Mouse (Mus musculus) adrenal gland, postnatal 10 days (tissue): Measurements from ENCODE around the gene A2ml1. TPM values are rescaled to one million over a fixed set of nuclear protein-coding genes. Genes with fewer than 3 reads are reported as not detected.
A peak's percentile ranks its signal among the peaks of the same experiment; 100 is the strongest.
"Not testable (repeated sequence)": the region's sequence is repeated elsewhere in the genome, so short reads cannot be mapped to it uniquely, and the experiment has no call there.

Experiments
- DNase-seq: peaks from one replicate; pipeline ENCODE4 v3.0.0; 2021; ENCODE audit warnings: mixed read lengths
- long read RNA-seq, 2 experiments: library from polyadenylated mRNA; stranded (forward); transcript quantifications; one replicate each; pipeline ENCODE4 v2.0.0; 2021
- total RNA-seq, 2 experiments: library from RNA; stranded (reverse); gene quantifications; 2 replicates each; pipeline ENCODE4 v1.2.3; 2021

Gene A2ml1
- total RNA-seq: 1 to 10 TPM; 1.1 to 1.7 TPM
- long read RNA-seq, experiment 1, partial matches to known transcripts: 1 of 4 reads
- long read RNA-seq, experiment 1, other reads (novel, unspliced or antisense): 0 of 4 reads
- long read RNA-seq, experiment 2, partial matches to known transcripts: 0 of 1 reads
- long read RNA-seq, experiment 2, other reads (novel, unspliced or antisense): 0 of 1 reads

DNA sequence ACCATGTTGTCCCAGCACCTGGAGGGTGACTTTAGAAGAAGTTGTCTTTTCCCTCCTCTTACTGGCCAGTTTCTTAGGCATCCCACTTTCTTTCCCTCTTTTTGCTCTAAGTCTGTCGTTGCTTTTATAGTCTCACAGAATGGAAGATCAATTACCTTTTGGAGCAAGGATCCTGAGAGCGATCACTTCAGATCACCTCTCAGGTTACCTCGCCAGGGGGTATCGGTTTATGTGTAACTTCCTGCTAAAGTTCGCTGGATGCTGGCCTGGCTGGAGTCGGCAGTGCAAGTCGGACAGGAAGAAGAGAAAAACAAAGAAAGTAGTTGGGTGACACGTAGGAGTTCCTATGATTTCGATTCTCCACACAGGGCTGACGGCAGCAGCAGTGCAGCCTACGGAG, at the start of gene A2ml1:
TSS of gene A2ml1 (minus strand) at position 101 of the 400 bp plus-strand sequence.
- DNase-seq: no peak

DNA sequence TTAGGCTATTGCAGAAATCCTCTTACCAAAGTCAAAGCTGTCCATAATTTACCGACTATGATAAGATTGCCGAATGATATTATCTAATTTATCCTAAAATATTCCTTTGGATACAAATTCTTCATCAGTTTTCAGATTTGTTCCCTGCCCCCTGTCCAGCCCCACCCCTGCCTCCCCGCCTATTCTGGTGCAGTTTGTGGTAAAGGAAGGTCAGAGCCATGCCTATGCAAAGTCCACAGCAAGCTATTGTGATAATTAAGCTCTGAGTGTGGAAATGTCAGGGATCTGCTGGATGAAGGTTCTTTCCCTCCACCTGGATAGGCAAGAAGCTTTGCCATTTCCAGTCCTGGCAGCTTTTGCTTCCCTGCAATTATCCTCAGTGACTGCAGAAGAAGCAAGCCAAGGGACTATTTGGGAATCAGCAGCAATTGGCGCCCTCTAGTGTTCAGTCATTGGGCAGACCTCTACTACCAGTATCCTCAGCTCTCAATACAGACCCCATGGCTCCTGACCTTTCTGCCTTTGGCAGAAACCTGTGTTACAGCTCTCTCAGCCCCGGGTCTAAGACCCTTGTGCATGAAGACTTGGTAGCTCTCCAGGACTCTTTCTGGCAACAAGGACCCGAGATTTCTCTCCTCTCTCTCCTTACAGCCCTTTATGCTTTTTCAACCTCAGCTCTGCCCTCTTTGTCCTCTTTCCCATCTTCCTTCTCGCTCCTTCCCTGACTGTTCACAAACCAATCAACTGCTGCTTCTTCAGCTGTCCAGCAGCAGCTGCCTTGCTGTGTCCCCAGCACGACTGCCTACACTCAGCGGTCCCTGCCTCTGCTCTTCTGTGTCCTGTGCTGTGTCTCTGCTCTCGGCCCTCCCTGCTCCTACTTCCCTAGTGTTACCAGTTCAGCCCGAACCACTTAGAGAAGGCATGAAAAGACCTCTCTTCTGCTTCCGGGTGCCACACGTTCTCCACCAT, 48.6 kb upstream of the A2ml1 start:
- peak; percentile 55 for DNase-seq

DNA sequence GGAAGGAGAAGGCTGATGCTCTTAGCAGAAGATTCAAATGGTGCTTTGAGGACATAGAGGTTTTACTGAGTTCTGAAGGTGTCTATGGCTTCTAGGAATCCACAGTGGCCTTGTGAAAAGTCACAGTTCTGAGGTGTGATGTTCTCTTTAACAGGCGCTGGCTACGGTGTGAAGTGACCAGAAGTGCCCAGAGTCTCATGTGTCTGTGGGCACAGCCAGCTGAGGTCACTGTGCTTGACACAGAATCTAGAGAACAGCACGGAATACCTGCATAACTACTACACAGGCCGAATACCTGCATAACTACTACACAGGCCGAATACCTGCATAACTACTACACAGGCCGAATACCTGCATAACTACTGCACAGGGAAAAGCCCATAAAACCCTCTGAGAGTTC, 43.8 kb upstream of the A2ml1 start:
- DNase-seq: not testable (repeated sequence)

DNA sequence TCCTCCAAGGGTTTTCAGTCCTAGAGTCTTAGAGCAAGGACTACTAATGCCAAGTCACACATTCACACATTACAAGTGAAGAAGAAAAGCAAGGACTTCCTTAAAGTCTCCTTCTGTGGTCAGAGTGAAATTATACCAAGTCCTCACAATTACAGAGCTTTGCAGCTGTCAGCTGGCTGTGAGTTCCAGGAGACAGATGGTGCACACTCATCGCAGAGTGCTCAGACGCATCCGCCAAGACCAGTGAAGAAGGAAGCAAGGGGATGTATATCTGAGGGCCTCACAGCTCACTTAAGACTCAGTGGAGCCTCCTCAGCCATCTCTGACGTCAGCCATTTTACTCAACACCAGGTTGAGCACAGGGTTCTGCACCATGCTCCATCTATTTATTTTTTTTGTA, 43.0 kb upstream of the A2ml1 start:
- no peak for DNase-seq

DNA sequence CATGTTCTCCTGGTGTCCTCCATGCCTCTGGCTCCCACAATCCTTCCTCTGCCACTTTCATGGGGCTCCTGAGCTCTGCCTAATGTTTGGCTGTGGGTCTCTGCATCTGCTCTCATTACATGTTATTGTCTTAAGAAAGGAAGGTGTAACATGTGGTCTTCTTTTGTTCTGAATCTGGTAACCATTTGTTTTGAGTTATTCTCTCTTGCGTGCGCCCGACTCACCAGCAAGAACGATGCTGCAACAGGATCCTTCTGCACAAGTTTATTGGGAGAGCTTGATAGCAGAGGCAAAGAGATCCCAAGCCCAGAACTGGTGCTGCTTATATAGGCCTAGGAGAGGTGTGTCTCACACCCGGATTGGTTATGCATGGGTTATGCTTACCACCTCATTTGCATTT, 42.0 kb upstream of the A2ml1 start, which contains the start of gene Klrb1a:
TSS of gene Klrb1a (minus strand) at position 101 of the 400 bp plus-strand sequence.
- not testable (repeated sequence) for DNase-seq

DNA sequence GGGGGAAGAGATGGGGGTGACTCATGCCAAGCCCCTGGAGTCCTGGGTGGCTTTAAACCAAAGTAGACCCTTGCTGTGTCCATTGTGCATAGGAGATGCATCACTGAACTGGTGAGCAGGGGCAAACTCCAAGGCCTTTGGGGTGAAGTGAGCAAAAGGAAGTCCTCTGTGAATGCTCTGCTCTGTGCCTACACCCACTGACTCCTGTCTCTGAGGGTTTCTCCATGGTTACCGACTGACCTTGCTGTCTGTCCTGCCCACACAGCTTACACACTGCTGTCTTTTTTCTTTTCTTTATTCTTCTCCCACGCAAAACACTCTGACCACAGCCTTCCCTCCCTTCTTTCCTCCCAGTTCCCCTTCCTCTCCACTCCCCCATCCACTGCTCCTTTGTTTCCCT, 41.3 kb upstream of the A2ml1 start:
- no peak for DNase-seq

DNA sequence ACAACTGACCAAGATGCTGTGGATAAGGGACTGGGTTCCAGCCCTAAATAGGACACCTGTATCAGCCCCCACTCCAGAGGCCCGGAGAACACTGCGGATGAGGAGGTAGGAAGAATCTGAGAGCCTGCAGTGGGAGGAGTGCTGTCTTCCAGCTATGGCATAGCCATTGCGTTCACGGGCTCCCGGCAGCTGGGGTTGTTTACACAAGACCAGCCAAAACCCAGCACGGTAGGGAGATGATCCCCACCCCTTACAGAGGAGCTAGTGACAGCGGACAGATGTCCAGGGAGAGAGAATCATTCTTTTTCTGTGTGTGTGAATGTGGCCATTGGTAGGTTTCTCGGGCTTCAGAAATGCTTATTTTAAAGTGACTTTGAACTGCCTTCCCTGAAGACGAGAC, 24.9 kb upstream of the A2ml1 start:
- no peak for DNase-seq

DNA sequence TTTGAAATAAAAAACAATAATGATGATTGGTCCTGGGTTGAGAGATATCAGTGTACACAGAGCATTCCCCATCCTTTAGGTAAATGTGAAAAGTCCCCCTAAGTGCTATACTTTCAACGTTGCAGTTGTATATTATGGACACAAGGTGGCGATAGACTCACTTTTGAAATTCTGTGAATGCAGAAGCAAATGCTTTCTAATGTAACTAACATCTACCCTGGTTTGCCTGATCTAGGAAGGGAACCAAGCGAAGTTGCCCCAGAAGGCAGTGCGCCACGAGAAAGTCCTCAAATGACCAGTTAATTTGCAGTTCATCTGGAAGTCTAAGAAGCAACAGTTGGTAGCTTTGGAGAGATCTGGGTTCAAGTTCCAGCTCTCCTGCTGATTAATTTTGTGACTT, 23.1 kb upstream of the A2ml1 start:
- peak; percentile 7 for DNase-seq

DNA sequence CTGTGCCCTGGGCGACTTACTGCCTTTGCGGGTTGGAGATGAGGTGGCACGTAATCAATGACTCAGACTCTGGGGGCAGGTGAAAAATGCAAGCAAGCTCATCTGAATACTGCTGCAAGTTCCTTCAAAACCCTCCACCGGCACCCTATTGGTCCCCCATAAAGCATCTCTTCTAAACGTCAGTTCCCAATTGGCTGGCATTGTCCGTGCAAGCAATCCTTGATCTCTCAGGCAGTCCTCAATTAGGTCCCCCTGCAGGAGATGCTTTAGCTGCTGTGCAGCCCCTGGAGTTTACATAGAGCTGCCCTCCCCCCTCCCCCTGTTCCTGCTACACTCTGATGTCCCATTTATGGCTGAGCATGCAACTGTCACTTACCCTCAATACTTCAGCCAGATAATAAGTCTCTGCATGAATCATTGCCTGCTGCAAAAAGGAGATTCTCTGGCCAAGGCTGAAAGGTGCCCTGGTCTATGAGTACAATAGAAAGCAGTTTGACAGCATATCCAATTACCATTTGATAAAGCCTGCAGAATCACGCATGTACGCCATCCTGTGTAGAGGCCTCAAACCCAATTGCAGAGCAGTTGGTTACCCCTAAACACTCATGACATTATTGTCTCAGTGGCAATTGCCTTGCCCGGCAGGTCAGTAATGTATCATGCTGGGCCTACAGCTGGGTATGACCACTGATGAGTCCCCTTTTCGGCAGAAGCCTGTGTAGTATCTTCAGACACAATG, 21.2 kb upstream of the A2ml1 start:
- no peak for DNase-seq

DNA sequence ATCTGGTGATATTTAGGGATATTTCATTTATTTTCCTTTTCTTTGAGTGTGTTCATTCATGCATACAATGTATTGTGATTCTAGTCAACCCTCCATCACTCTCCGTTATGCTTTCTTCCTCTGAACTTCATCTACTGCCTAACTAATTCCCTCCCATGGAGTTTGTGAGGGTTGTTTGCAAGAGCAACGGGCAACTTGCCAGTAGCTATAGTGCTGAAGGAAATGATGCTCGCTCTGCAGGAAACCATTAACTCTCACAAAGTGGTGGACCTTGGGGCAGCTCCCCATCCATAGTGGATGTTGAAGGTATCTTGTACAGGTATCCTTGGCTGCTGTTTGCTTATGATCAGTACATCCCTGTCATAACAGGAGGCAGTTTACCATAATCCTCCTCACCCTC, 20.6 kb upstream of the A2ml1 start:
- no peak for DNase-seq

DNA sequence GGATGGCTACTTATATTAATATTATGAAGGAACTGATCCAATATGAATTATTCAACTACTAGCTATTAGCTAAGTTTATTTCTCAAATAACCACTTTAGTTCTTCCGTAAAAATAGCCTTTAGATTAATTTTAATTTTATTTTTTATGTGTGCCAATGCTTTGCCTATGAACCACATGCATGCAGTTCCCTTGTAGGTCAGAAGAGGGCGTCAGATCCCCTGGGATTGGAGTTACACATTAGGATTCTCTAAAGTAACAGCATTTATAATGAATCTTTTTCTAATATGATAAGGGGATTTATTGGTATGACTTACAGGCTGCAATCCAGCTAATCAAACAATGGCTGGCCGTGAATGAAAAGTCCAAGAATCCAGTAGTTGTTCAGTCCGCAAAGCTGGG, 18.1 kb upstream of the A2ml1 start:
- no peak for DNase-seq

DNA sequence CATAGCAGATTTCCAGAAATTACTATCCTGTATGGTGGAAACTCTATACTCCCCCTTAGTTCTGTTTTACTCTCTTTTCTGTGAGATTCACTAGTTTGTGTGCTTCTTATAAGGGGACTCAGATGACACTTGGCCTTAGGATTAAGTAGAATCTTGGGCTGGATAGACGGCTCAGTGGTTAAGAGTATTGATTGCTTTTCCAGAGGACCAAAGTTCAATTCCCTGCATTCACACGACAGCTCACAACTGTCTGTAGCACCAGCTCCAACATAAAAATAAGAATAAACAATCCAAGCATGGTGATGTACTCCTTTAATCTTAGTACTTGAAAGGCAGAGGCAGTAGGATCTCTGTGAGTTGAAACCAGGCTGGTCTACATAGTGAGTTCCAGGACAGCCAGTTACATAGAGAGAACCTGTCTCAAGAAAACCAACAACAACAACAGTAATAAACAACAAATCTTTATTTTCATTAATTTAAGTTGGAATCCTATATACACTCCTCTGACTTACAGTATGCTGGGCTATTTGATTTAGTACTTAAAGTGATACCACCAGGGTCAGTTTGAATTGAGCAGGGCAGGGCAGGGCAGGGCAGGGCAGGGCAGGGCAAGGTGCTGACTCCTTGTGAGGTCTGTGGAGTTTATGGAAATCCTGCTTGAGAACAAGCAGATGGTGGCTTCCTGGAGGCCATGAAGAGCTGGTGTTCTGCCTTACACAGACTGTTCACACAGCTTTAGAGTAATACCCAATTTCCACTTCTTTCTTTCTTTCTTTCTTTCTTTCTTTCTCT, 17.0 kb upstream of the A2ml1 start:
- no peak for DNase-seq

DNA sequence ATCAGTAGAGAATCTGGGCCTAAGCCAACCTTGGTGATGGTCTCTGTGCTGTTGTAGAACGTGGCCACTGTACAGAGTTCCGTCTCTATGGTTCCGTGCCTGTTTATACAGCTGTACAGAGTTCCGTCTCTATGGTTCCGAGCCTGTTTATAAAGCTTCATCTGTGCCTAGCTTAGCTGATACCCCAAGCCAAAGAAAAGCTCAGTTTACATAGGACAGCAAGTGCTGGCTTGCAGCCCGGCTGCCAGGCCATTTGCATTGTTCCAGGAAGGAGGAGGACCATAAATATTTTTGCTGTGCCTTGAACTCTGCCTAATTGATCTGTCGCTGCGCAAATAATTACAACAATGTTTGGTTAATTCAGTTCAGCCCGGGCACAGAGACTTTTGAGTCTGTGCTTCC, 15.7 kb upstream of the A2ml1 start:
- peak; percentile 70 for DNase-seq

DNA sequence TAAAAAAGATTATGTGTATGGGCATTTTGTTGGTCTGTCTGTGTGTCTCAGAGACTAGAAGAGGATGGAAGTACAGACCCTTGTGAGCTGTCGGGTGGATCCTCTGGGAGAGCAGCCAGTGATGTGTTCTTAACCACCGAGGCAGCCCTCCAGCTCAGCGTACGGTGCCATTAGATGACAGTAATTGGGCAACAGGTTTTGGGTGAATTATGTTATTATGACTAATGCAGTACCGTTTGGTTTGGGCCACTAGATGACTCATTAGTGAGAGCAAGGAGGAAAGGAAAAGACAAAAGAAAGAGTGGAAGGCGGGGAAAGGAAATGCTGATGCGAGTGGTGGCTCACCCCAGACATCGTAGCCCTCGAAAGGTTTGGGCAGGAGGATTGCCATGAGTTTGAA, 13.2 kb upstream of the A2ml1 start:
- DNase-seq: peak; percentile 27

DNA sequence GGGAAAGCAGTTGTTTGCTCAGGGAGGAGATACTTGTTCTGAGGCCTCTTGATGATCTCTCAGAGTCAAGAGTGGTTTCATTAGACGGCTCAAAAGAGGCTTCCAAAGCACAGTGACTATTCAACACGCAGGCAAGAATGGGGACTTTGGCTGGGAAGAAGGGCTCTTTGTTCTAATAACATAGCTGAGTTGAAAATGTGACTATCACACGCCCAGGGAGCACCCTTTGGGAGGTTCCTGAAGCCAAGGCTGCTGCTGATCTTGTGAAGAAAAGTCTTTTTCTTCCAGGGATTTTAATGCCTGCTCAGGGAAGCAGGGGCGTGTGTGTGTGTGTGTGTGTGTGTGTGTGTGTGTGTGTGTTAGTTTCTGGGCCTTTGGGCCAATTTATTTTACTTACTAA, 8.0 kb upstream of the A2ml1 start:
- no peak for DNase-seq

DNA sequence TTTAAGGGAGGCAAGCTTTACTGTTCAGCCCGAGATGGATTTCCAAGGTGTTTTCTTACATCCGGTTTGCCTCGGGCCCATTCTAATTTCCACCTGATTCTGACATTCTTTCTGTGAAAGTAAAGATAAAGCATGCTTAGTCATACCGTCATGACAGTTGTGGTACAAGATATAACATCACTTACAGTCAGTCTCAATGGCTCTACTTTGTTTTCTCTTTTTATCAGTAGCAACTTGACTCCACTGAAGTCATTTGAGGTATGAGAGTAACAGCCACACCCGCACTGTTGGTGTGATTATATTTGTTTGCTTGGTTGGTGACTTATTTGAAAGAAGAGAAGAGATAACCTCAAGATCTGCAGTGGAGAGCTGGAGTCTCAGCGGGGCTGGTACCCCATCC, 6.2 kb upstream of the A2ml1 start:
- DNase-seq: no peak

DNA sequence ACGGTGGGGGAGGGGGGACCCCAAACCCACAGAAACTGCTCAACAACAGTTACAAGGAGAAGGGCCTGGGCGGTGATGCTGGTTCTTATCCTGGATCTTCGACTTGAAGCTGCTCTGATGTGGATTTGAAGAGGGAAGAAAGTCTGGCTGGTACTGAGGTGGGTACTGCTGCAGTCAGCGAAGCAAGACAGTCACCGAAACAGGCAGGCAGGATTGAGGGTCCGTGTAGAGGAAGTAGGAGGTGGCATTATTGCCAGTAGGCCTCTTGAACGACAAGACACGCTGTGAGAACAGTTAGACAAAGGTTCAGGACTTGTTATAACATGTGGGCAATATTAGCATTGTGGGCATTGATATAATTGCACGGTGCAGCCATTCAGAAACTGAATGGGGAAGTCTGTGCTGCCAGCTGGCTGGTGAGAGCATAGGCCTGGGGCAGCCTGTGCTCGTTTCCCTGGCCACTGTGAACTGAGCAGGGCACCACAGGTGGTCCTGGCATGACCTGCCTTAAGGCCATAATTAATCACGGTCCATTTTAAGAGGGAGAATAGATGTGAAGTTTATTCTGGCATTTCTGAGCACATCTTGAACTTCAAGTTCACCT, 4.3 kb upstream of the A2ml1 start:
- DNase-seq: no peak

DNA sequence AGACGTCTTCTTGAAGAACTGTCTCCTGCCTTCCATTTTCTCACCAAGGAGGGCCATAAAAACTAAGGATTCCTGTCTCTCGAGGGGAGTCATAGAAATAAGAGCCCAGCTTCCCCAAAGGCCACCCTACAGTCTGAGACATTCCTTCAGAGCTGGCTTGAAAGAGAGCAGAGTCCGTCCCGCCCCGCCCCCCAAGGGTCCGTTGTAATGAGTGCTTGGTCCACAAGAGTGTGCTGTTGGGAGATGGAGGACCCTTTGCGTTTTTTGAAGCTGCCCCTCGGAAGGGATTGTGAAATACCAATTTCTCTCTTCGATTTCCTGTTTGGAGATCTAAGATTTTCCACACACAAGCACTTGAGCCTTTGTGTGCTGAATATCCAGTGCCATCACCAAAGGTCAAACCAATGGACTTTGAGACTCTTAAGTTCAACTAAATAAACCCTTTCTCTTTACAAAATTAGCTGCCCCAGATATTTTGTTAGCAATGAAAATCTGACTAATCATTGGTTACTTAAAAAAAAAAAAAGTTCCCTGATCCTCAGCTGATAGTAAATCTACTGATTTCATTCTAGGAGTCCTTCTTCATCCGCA, 2.8 kb upstream of the A2ml1 start:
- DNase-seq: peak; percentile 32

DNA sequence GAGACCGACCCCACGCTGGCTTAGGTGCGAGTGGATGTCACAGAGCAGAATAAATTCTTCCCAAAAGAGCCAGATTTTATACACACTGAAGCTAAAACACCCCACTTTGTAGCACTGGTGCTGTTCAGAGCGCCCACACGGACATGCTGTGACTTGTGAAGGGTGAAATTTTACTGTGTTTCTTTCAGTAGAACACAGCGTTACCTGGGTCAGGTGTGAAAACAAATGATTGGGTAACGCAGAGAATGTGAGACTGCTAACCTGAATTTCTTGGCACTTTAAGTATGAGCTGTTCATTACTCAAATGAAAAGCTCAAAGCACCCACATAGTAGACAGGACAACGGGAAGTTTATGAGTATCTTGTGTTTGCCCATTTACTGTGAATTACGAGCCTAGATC, 4.1 kb downstream of the A2ml1 start:
- DNase-seq: no peak

DNA sequence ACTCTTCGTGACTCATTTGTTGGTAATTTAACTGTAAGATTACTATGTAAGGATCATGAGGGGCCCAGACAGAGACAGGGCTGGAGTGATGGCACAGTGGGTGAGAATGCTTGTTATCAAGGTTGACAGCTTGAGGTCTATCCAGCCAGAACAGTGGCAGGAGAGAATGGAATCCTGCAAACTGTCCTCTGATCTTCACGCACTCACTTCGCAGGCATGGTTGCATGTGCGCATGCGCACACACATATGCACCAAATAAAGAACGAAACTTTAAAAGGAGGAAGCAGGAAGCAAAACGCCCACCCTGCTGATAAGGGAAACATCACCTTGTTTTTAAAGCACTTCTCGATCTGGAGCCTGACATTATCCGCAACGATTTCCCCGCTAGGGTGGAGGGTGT, 14.8 kb downstream of the A2ml1 start:
- no peak for DNase-seq

DNA sequence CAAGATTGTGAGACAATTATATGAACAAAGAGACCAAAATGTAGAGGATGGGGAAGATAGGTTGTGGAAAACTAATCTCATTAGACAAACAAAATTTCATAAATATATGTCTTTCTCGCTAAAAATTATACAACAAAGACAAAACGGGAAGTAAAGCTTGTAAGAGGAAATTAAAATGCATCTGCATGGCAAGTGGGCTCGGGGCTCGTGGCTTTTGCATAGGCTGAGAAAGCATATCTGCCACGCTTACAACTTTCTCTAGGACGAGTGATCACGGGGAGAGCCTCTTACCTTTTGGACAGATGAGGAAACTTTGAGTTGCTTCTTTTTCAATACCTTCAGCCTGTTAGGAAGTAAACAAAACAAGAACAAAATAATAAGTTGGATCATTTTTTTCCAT, 27.4 kb downstream of the A2ml1 start:
- no peak for DNase-seq
